Mouse (Mus musculus) testis, postnatal 14 days (tissue): Measurements from ENCODE around the gene Tmem151b.

ENCODE experiments used
- DNase-seq: peaks from one replicate; pipeline ENCODE4 v3.0.0; 2021; ENCODE audit warnings: low spot score

Tmem151b gene

DNA sequence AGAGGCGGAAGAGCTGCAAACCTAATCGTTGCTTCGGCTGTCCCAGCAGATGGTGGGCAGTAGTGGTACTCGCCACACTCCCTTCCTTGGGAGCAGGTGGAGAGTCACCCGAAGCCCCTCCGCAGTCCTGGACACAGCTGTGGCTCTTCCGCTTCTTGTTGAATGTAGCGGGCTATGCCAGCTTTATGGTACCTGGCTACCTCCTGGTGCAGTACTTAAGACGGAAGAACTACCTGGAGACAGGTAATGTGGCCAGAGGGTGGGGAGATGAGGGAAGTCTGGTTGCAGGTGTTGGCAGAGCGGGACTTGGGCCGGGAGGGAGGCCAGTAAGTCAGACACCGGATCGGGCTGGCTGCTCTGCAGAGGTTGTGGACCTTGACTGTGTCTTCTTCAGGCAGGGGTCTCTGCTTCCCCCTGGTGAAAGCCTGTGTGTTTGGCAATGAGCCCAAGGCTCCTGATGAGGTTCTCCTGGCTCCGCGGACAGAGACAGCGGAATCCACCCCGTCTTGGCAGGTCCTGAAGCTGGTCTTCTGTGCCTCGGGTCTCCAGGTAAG is 15.1 kb upstream of the Tmem151b start:
- DNase-seq, result no peak

DNA sequence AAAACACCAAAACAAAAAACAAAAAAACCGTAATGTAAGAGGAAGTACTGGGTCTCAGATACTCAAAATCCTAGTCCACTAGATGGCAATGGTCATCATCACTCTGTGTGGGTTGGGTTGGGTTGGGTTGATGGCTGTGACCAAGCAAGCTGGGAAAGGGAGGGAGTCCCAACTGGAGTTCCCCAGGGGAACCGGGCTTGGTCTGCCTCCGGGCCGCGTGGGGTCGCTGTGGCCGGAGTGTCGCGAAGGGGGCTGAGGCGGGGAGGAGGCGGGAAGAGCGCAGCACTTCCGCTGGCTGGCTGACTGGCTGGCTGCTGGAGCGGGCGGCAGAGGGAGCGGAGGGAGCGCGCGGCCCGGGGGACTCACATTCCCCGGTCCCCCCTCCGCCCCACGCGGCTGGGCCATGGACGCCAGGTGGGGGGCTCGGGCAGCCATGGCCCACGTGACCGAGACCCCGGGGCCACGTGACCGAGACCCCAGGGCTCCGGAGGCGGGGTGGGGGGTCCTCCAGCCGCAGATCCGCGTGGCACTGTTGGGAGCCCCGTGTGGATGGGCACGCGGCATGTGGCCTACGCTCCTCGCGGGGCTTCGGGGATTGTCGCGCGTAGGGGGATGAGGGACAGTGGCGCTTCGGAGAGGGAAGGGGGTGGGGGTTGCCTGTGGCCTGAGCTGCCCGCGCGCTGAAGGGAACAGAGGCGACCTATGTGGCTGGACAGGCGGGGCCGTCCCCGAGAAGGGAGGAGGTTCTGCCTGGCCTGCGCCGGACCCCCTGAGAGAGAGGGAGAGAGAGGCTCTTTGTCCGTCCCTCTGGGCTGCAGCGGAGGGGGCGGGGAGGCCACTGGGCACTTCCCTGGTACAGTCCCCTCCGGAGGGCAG is 14.4 kb upstream of the Tmem151b start, which contains the start of gene Slc35b2:
TSS of gene Slc35b2 (plus strand) at position 220 of the 876 bp plus-strand sequence.
- DNase-seq, result peak; percentile 91

DNA sequence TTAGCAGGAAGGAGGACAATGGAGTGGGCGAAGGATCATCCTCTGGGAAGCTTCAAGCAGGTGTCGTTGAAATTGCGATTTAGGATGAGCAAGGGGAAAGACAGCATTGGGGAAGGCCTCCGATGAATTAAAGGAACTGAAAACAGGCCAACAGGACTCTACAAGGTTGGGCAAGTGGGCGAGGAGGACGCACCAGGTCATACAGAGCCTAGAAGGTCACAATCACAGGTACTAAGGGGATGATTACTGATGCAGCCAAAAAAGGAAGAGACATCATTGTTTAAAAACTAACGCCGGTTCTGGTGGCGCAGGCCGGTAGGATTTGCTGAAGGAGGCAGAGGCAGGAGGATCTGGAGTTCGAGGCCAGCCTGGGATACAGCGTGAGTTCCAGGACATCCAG is 13.7 kb upstream of the Tmem151b start:
- no peak for DNase-seq

DNA sequence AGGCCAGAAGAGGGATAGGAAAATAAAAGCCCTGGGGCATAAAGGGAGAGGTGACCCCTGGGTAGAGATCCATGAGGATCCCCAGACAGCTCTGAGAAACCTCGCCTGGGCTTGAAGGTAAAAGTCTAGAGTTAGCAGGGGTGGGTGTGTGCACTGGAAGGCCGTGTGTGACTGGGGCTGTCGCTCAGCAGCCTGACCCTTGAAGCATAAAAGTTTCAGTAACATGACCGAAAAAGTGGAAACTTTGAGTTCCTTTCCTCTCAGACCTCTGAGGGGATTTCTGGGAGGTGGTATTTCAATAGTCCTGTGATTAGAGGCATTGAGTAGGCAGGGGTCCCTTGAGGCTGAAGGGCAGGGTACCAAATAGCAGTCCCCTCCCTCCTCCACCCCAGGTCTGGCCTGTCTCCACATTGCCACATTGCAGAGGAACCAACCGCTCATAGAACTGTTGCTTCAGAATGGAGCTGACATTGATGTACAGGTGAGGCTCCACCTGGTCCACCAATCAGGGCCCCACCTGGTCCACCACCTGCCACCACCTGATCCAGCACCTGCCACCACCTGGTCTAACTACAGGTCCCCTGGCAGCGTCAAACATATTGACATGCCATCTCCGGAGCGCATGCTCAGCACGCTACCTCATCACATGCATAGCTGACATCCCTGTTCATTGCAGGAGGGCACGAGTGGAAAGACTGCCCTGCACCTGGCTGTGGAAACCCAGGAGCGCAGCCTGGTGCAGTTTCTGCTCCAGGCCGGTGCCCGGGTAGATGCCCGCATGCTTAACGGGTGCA is 10.5 kb upstream of the Tmem151b start:
- no peak for DNase-seq

DNA sequence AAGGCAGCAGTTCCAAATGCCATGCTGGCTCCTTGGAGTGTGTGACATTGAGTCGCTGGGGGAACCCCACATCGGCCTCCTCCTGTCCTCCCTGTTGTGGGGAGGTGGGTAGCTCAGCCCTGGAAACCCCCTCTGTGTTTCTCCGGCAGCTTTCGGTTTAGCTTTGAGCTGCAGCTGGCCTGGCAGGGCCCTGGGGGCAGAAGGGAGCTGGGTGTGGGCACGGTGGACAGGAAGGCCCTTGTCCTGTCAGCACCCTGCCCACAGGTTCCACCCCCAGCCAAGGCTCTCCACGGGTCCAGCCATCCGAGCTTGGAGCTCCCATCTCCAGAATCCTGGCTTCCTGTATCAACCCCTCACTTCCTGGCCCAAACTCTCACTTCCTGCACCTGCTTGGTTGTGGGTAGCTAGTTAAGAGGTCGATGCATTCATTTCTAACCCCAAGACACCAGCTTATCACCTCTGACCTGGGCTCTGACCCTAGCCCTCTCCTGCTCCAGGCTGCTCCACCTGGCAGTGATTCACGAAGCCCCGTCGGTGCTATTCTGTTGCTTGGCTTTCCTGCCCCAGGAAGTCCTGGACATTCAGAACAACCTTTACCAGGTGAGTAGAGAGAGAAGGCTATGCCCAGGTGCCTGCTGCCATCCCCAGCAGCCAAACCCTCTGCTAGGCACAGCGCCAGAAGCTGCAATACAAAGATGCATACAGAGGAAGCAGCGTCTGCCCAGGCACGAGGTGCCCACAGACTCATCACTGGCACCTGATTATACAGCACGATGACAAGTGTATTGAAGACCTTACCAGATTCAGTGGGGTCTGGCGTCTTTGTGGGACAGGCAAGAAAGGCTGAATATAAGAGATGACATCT is 8.8 kb upstream of the Tmem151b start:
- DNase-seq, result no peak

DNA sequence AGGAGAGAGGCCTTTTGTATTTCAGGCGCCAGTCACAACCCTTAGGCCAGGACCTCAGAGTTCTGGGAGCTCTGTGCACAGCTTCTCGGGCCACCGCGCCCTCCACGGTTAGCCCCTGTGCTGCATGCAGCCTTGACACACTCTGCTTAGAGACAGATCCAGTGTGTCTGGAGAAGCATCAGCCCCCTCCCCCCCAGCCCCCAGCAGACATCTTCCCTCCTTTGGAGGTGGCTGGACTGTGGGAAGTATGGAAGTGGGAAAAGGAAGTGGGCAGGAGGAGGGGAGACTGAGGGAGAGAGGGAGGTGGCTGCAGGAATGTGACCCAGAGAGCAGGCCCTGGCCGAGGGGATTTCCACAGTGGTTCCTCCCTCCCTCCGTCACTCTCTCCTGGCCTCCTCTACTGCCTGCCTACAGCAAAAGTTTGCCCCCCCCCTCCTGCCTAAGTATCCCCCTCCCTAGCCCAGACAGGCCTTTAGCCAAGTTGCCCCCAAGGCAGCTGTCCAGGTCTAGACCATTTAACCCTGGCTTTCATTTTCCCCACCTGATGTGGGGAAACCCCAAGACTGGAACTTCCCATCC is 7.9 kb upstream of the Tmem151b start:
- DNase-seq, result no peak

DNA sequence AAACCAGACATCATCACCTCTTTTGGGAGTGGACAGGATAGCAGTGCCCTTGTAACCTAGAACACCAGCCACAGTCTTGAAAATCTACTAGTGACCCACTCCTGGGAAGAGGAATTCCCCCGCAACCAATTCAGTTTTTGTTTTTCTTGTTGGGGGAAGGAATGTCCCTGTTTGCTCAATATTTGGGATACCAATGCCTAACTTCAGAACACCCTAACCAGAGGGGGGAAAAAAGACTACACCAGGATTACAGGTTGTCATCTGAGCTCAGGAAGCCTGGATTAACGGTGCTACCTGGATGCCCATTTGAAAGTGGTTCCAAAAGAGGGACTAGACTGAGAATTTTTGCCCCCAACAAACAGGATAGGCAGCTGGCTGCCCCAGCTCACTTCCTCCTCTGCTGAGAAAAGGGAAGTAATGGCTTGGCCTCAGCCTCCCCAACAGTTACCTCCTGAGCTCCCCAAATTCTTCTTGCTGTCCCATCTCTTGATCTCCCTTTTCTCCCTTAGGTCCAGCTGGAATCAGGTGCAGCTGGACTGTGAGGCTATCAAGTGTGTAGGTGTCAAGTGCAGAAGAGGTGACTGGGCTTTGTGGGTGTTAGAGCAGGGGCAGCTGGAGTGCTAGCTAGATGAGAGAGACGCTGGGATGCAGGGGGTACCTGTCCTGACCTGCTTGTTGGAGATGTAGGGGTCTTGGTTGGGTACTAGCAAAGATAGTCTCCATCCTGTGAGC is 7.2 kb upstream of the Tmem151b start:
- no peak for DNase-seq

DNA sequence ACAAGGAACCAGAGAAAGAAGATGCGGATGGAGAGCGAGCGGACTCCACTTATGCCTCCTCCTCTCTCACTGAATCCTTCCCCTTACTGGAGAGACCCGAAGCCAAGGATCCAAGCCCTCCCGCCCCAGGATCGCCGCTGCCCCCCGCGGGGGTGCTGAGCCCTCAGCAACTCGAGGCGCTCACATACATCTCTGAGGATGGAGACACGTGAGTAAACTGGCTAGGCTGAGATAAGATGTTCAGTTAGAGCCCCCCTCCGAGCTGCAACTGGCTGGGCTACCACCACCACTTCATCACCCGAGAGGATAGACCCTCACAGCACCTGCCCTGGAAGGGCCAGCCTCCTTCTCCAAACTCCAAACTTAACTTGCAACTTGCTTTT is 6.6 kb upstream of the Tmem151b start:
- no peak for DNase-seq

DNA sequence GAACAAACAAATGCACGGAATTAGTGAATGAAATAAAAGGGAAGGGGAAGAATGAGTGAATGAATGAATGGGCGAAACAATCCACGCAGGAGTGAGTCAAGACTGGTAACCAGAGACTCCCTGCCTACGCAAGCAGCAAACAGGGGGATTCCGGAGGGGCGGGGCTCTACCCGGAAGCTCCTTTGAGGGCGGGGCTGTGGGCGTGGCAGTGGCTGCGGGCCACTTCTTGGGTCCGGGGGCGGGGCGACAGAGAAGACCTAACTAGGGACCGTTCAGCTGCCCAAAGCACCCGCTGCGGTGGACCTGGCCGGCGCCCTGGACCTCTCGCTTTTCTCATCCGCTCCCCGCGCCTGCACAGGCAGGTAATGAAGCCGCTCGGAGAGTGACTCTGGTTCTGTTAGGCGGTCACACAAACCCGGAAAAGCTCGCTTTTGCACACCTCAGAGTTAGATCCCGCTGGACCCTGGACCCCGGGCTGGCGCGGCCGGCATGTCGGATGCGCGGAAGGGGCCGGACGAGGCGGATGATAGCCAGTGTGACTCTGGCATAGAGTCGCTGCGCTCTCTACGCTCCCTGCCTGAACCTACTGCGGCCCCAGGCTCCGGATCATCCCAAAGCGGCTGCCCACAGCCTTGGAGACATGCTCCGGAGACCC is 6.1 kb upstream of the Tmem151b start, which contains the start of gene Nfkbie:
TSS of gene Nfkbie (plus strand) at position 252 of the 655 bp plus-strand sequence.
- DNase-seq, result peak; percentile 92

DNA sequence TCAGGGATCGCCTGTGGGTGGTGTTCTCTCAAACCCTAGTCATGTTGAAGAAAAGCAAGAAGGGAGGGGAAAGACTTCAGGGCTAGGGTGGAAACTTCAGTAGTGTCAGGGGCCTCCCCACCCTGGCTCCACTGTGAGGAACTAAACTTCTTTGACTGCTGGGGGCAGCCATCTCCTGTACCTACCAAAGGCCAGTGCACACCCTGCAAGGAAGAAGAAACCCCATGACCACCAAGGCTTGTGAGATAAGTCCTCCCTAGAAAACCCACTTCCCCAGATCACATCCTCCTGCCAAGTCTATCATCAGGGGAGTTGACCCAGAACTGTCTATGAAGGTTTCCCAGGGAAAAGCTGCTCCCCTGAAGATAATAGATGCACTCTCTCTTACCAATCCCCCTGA is 4.9 kb upstream of the Tmem151b start:
- DNase-seq, result no peak

DNA sequence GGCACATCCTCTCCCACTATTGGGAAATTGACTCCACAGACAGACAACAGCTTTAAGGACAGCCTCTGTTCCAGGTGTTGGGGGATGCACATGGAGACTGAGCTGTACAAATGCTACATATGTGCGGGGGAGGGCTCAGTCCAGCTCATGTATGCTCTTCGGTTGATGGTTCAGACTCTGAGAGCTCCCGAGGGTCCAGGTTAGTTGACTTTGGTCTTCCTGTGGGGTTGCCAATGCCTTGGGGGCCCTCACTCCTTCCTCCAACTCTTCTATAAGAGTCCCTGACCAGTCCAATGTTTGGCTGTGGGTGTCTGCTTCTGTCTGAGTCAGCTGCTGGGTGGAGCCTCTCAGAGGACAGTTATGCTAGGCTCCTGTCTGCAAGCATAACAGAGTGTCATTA is 3.6 kb upstream of the Tmem151b start:
- no peak for DNase-seq

DNA sequence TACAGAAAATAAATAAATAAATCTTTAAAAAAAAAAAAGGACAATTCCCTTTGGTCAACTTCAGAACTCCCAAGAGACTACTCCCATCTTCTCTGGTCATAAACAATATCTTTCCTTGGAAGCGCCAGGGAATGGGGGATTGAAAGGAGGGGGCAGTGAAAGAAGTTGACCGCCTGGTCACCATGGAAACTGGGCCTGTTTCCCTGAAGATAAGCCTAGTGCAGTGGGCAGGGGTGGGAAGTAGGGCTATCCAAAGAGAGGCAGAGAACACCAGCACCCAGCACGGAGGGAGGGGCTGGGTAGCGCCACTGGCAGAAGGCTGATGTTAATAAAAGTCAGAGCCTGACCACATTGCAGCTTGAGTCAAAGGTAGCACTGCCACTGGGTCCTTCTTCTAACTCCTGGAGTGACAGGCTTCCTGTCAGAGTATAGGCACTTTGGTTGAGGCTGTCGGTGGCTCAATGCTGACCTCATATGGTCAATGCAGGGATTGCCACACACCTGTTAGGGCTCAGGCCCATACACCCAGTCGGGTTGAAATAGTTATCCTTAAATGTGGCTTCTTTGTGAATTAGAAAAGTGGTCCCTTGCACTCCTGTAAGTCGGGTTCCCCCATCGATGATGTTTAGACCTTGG is 2.5 kb upstream of the Tmem151b start:
- no peak for DNase-seq

DNA sequence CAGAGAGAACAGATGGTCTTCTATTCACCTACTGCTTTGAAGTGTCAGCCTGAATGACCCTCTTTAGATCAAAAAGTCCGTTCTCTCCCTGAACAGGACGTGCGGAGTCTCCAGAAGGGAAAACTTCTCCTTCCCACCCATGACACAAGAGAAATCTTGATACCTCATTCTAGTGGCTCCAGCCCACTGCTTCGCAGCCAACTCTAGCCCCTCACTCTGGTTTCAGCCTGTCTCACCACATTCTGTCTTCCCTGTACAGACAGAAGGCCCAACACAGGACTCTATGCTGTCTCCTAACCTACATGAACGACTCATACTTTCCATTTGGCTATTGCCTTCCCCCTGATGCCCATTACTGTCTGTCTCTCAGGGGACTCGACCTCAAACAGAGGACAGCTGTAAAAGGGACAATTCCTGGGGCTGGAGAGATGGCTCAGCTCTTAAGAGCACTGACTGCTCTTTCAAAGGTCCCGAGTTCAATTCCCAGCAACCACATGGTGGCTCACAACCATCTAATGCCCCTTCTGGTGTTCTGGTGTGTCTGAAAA is 1.8 kb upstream of the Tmem151b start:
- DNase-seq, result no peak

DNA sequence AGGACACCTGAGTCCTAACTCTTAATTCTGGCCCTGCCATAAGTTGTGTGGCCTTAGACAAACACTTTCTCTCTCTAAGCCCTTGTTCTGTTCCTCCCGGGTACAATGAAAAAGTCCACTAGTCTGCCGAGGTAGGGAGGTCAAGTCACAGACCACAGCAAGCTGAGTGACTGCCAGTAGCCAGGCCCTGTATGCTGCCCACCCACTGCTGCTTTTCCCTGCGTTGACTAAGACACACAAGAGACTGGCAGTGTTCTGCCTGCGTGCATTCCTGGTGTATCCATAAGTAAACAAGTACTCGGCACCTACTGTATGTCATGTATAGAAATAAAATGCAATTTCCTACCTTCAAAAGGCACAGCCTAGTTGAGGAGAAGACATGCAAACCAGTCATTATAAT is 776 bp upstream of the Tmem151b start:
- DNase-seq, result no peak

DNA sequence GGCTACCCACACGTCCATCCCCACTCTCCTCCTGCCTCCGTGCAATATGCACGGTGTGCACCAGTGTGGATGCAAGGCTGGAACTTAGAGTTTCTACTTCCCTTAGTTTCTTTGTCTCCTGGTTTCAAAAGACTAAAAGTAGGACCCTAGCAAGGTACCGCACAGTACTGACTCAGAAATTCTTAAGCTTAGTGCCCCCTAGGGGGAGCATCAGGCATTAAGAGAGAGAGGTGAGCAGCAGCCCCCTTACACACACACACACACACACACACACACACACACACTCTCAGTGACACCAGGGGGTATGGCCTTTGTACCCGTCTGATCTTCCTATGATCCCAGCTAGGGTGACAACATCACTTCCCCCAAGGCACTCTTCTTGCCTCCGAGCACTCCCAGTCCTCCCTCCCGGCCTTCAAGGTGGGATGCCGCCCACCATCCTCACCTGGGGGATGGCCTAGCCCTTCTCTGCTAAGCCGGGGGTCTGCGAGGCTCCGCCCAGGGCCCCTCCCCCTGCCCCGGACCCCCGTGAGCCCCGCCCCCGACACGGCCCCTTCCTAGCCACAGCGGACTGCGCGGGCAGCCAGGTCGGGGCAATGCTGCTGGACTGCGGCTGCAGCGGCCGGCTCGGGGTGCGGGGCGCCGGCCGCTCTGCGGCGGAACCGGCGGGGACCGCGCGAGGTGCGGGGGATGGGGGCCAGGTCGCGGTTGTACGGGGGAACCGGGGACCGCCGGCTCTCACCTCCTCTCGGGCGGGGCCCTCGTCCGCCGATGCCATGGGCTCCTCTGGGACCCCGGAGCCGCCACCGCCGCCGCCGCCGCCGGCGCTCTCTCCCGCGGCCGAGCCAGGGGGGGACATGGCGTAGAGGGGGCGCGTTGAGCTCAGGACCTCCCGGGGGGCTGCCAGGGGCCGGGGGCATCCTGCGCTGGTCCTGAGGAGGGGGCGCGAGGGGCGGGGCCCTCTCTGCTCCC is 650 bp downstream of the Tmem151b start:
- no peak for DNase-seq

DNA sequence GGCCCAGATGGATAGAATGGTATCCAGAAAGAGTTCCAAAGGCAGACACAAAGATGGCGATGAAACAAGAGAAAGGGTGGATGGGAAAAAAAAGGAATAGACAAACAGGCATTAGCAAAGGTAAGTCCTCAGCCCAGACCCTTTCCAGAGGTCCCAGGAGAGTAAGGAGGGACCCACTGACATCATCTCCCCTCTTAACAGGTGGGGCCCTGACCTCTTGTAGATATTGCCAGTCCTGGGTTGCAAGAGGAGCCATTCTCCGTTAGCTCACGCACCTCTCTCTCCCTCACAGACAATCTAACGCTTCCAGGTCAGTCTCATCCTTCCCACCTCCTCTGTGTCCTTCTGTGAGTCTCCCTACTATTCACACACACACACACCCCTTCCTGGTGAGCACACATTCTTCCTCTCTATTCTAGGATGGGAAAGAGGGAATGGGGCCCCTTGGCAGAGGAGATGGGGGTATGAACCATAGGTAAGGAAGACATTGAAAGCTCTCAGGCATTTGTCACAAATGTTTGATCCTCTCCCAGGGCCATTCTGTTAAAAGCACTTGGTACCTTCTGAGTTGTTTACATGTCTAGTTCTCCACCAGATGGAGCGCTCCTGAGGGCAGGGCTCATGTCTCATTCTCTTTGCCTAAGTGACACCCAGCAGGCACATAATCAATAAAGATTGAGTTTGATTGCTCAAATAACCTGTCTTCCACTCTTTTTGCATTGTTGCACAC is 1.9 kb downstream of the Tmem151b start:
- no peak for DNase-seq

DNA sequence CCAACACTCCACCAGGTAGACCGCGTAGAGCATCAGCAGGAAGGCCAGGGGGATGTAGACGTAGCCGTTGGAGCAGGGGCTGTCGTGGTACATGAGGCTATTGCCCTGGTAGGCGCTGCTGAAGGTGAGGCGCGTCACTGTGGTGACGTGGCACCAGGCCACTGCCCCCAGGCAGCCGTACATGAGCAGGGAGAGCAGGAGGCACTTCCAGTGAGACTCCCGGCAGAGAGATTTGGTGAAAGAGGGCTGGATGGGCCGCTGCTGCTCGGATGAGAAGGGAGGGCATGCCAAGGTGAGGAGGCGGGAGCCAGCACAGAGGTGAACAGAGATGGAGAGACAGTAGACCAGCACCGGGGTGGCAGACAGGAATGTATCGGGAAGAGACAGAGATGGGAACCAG is 2.5 kb downstream of the Tmem151b start:
- no peak for DNase-seq
